Mouse (Mus musculus): ENCODE data around the gene Arrdc5. TPM values are rescaled to one million over a fixed set of nuclear protein-coding genes. Genes with fewer than 3 reads are reported as not detected.

Gene Arrdc5
- total and polyA plus RNA-seq, 3 experiments, result not detected

DNA sequence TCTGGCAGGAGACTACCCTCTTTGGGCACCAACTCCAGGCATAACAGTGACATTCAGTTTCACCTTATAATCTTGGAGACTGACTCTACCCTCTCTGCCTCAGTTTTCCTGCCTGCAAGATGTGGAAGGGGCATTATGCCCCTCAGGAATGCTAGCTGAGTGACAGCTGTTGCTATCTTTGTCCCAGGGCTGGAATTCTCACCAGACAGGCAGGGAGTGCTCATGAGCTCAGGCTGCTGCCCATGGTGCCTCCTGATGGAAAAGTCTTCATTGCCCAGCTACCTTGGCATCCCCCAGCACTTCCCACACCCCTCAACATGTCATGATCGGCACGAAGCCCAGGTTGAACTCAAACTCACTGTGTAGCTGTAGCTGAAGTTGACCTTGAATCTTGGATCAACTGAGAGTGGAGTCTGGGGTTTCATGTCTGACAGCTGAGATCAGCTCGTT is 37.4 kb downstream of the Arrdc5 start:
- TF ChIP-seq CHD1 (IDR thresholded peaks at IDR 0.05; ENCODE audit: low read depth, low read length) (no peak), TBP (IDR thresholded peaks at IDR 0.05; ENCODE audit: low read depth, low read length) (no peak), POLR2A (IDR thresholded peaks at IDR 0.05; ENCODE audit: control insufficient read depth in 1 of 2, insufficient read depth in 1 of 2, low read depth in 1 of 2, low read length in 2 of 2, poor library complexity in 1 of 2) (peak in 1 of 2 experiments; percentile 30; a peak in 1 of 4 replicates), GATA1 (IDR thresholded peaks at IDR 0.05; ENCODE audit: low read depth, low read length) (no peak), SIN3A (IDR thresholded peaks at IDR 0.05; ENCODE audit: low read length) (no peak), HCFC1 (IDR thresholded peaks at IDR 0.05; ENCODE audit: low read depth, low read length) (no peak)
- Histone ChIP-seq H3K27ac (ENCODE audit: control insufficient read depth, low read depth, low read length) (no peak overlapping the region), H3K36me3 (ENCODE audit: control insufficient read depth in 1 of 2, insufficient read depth in 2 of 2, low read length in 2 of 2) (peaks cover 0 to 24% of the 10 kb centered on the region in 2 experiments; a peak in 3 of 4 replicates), H3K79me2 (ENCODE audit: control insufficient read depth, insufficient read depth, low read length, poor library complexity) (peaks cover 40% of the 10 kb centered on the region), H3K9me3 (replicated peaks; ENCODE audit: insufficient read depth, low read length) (no peaks in the 10 kb centered on the region), H3K4me3 (ENCODE audit: control insufficient read depth in 1 of 2, insufficient read depth in 1 of 2, low read depth in 2 of 2, low read length in 2 of 2) (no peak overlapping the region), H3K27me3 (ENCODE audit: control insufficient read depth in 1 of 2, insufficient read depth in 2 of 2, low read length in 2 of 2) (no peaks in the 10 kb centered on the region), H3K9ac (ENCODE audit: control insufficient read depth, low read depth, low read length, poor library complexity, severe bottlenecking) (no peak overlapping the region), H3K4me1 (ENCODE audit: control insufficient read depth in 1 of 2, insufficient read depth in 2 of 2, low read length in 2 of 2) (peaks cover 0 to 40% of the 10 kb centered on the region in 2 experiments; a peak in 2 of 4 replicates)
- DNase-seq (ENCODE audit: low read depth, low spot score), result no peak

DNA sequence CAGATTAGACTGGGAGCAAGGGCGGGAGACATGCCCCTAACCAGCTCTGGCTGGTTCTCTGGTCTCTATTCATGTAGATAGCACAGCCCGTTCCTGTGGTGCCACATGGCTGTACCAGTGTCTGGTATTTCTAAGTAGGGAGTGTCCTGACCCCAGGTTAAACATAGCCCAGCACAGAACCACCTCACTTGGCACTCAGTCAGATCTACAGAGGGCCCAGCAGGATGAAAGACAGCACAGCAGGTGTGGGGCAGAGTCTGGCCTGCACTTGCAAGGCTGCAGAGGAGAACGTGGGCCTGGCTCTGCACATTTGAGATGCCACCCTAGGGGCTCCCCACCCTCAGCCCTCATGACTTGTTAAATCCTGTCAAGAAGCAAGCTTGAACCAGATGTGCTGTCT is 38.9 kb downstream of the Arrdc5 start:
- Histone ChIP-seq H3K9ac (ENCODE audit: control insufficient read depth, low read depth, low read length, poor library complexity, severe bottlenecking) (no peak overlapping the region), H3K4me1 (ENCODE audit: control insufficient read depth in 1 of 2, insufficient read depth in 2 of 2, low read length in 2 of 2) (peaks cover 0 to 40% of the 10 kb centered on the region in 2 experiments; a peak in 2 of 4 replicates), H3K9me3 (replicated peaks; ENCODE audit: insufficient read depth, low read length) (no peaks in the 10 kb centered on the region), H3K79me2 (ENCODE audit: control insufficient read depth, insufficient read depth, low read length, poor library complexity) (peaks cover 48% of the 10 kb centered on the region), H3K27me3 (ENCODE audit: control insufficient read depth in 1 of 2, insufficient read depth in 2 of 2, low read length in 2 of 2) (no peaks in the 10 kb centered on the region), H3K4me3 (ENCODE audit: control insufficient read depth in 1 of 2, insufficient read depth in 1 of 2, low read depth in 2 of 2, low read length in 2 of 2) (no peak overlapping the region), H3K36me3 (ENCODE audit: control insufficient read depth in 1 of 2, insufficient read depth in 2 of 2, low read length in 2 of 2) (peaks cover 0 to 25% of the 10 kb centered on the region in 2 experiments; a peak in 3 of 4 replicates), H3K27ac (ENCODE audit: control insufficient read depth, low read depth, low read length) (no peak overlapping the region)
- TF ChIP-seq TBP (IDR thresholded peaks at IDR 0.05; ENCODE audit: low read depth, low read length) (no peak), GATA1 (IDR thresholded peaks at IDR 0.05; ENCODE audit: low read depth, low read length) (no peak), SIN3A (IDR thresholded peaks at IDR 0.05; ENCODE audit: low read length) (no peak), CHD1 (IDR thresholded peaks at IDR 0.05; ENCODE audit: low read depth, low read length) (no peak), USF1 (IDR thresholded peaks at IDR 0.05; ENCODE audit: low read depth, low read length) (no peak), RCOR1 (IDR thresholded peaks at IDR 0.05; ENCODE audit: low read depth, low read length) (no peak), JUND (IDR thresholded peaks at IDR 0.05; ENCODE audit: low read depth, low read length) (no peak), ZKSCAN1 (IDR thresholded peaks at IDR 0.05; ENCODE audit: low read depth, low read length) (no peak), TAL1 (IDR thresholded peaks at IDR 0.05; ENCODE audit: low read length) (no peak), MEF2A (IDR thresholded peaks at IDR 0.05; ENCODE audit: extremely low read depth, insufficient replicate concordance, low read depth, low read length, poor library complexity, severe bottlenecking) (no peak), USF2 (IDR thresholded peaks at IDR 0.05; ENCODE audit: borderline replicate concordance in 1 of 2, insufficient read depth in 1 of 2, low read depth in 1 of 2, low read length in 2 of 2) (no peak), TCF12 (IDR thresholded peaks at IDR 0.05; ENCODE audit: low read depth, low read length) (no peak), ZC3H11A (IDR thresholded peaks at IDR 0.05; ENCODE audit: low read depth, low read length) (no peak)
- DNase-seq (ENCODE audit: low read depth, low spot score), result no peak

Measured in MEL (cell line).